ENCODE assay signal across 8 mouse cellular contexts in the genomic region with DNA sequence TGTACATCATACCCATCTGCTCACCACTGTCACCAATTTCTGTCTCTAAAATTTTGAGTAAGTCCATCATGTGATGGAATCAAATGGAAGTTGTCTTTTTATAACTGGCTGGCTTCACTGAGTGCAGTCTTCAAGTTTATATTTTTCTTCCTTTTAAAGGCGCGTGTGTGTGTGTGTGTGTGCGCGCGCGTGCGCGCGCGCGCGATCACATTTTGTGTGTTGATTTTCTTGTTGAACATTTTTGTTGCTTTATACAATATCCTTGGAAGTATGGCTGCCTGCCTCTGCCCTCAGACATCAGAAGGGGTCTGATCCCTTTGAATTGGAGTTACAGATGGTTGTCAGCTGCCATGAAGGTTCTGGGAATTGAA. TPM values are rescaled to one million over a fixed set of nuclear protein-coding genes. Genes with fewer than 3 reads are reported as not detected.
DNase-seq lines count a peak whose midpoint lies in the region; ATAC-seq lines count a peak whose summit lies in the region.

No protein-coding gene starts in this region.

- H3K9ac ChIP-seq in limb, embryonic 11.5 days (ENCODE audit: low read length): no peak overlapping the region; the same call in 1 of the 2 replicates

- no peak for ATAC-seq in erythroblast, adult 5-6 weeks (replicated peaks; ENCODE audit: low FRiP score, poor library complexity, severe bottlenecking)
- no peak for ATAC-seq in limb, embryonic 11.5 days (ENCODE audit: insufficient number of reproducible peaks, low FRiP score, low TSS enrichment, low read depth)

- WGBS in limb, embryonic 11.5 days: 58% methylated on average over 12 of the region's 12 CpGs

- no peaks in the 10 kb centered on the region for H3K9me3 ChIP-seq in erythroblast, embryonic 14.5 days (ENCODE audit: control insufficient read depth, low read length)
- no peaks in the 10 kb centered on the region for H3K9me3 ChIP-seq in limb, embryonic 11.5 days (ENCODE audit: control insufficient read depth, low read length)

- H3K4me2 ChIP-seq in limb, embryonic 11.5 days (ENCODE audit: low read depth, severe bottlenecking): peak overlapping the region; percentile 56

- H3K27ac ChIP-seq in limb, embryonic 11.5 days (replicated peaks; ENCODE audit: low read depth, low read length): no peak overlapping the region

- peaks cover 35% of the 10 kb centered on the region for H3K4me1 ChIP-seq in erythroblast, embryonic 14.5 days (ENCODE audit: control insufficient read depth)
- no peaks in the 10 kb centered on the region for H3K4me1 ChIP-seq in limb, embryonic 11.5 days (ENCODE audit: control insufficient read depth, insufficient read depth, low read length)

- peak overlapping the region; percentile 99 for H3K4me3 ChIP-seq in erythroblast, embryonic 14.5 days (replicated peaks)
- H3K4me3 ChIP-seq in limb, embryonic 11.5 days (ENCODE audit: low read depth, low read length): peak overlapping the region; percentile 99

- peak; percentile 10 for DNase-seq in thymus, postnatal 14 days
- DNase-seq in thymus, postnatal 10 days (ENCODE audit: low spot score in 2 of 2): no peak
- no peak for DNase-seq in limb, embryonic 11.5 days (ENCODE audit: low spot score)
- DNase-seq in splenic B cell, adult 2 months (ENCODE audit: low read depth, low spot score): peak; percentile 13
- no peak for DNase-seq in adrenal gland, postnatal 14 days
- DNase-seq in gastrocnemius, adult 8-10 months (ENCODE audit: low spot score in 2 of 2): no peak

- H3K36me3 ChIP-seq in erythroblast, embryonic 14.5 days (ENCODE audit: control insufficient read depth): peaks cover 33% of the 10 kb centered on the region
- H3K36me3 ChIP-seq in limb, embryonic 11.5 days (ENCODE audit: control insufficient read depth, insufficient read depth, low read length): peaks cover 18% of the 10 kb centered on the region
- peaks cover 10% of the 10 kb centered on the region for H3K36me3 ChIP-seq in splenic B cell, adult 2 months (ENCODE audit: control insufficient read depth, insufficient read depth, low read length, poor library complexity, severe bottlenecking)

- H3K27me3 ChIP-seq in erythroblast, embryonic 14.5 days (ENCODE audit: control insufficient read depth): no peaks in the 10 kb centered on the region
- H3K27me3 ChIP-seq in limb, embryonic 11.5 days (ENCODE audit: control insufficient read depth, insufficient read depth, low read length): no peaks in the 10 kb centered on the region
- H3K27me3 ChIP-seq in splenic B cell, adult 2 months (ENCODE audit: control insufficient read depth, insufficient read depth, low read length, poor library complexity, severe bottlenecking): no peaks in the 10 kb centered on the region

RNA-seq across cellular contexts. Expression of a gene that starts 0.8 kb away (rescaled TPM):
- polyA plus RNA-seq in erythroblast, embryonic 14.5 days (2012): 62.6 and 64.6 TPM in 2 replicates
- 866 and 945 TPM in 2 replicates for total RNA-seq in erythroblast, adult 5-6 weeks (2015; ENCODE audit: low replicate concordance)
- total RNA-seq in erythroblast, adult 5-6 weeks (2017; ENCODE audit: low replicate concordance): 159 and 357 TPM in 2 replicates
- polyA plus RNA-seq in limb, embryonic 11.5 days (2014; fragmentation: Nextera tagmentation; extraction: Ambion mirVana): 847 and 900 TPM in 2 replicates
- total RNA-seq in adrenal gland, postnatal 14 days (2021): 834 and 975 TPM in 2 replicates
- 100 to 1,000 TPM; 382 to 465 (median 415) TPM for total RNA-seq in gastrocnemius, adult 8-10 months (2022)

RNA-seq across cellular contexts. Expression of a gene that starts 16.1 kb away (rescaled TPM):
- polyA plus RNA-seq in erythroblast, embryonic 14.5 days (2012): 0.02 TPM in 1 of 2 replicates, not detected in the other
- total RNA-seq in erythroblast, adult 5-6 weeks (2015; ENCODE audit: low replicate concordance): not detected in 2 replicates
- total RNA-seq in erythroblast, adult 5-6 weeks (2017; ENCODE audit: low replicate concordance): 0.43 and 1.3 TPM in 2 replicates
- polyA plus RNA-seq in limb, embryonic 11.5 days (2014; fragmentation: Nextera tagmentation; extraction: Ambion mirVana): 22.2 and 22.4 TPM in 2 replicates
- 40.3 and 52.8 TPM in 2 replicates for total RNA-seq in adrenal gland, postnatal 14 days (2021)
- total RNA-seq in gastrocnemius, adult 8-10 months (2022): 1 to 10 TPM in 3 of 4 experiments, under 1 TPM in 1; 0.89 to 3.0 (median 2.2) TPM

Comparison
In these comparisons a context has a peak if more than half of its experiments do, and no peak if none do; other contexts are left out.
1. DNase-seq: peak in thymus, postnatal 14 days (single experiment) and splenic B cell, adult 2 months (single experiment); none in thymus, postnatal 10 days (0 of 2), limb, embryonic 11.5 days (single experiment), adrenal gland, postnatal 14 days (single experiment) and gastrocnemius, adult 8-10 months (0 of 2).
2. RNA of a gene that starts 16.1 kb away (total RNA-seq): 40.3 to 52.8 TPM in adrenal gland, postnatal 14 days; 0.89 to 3.0 TPM in gastrocnemius, adult 8-10 months and 0.43 to 1.3 TPM in erythroblast, adult 5-6 weeks; every median in the first group is over 10 times any median in the second.